Mouse (Mus musculus): Measurements from ENCODE around the gene Ppy. TPM values are rescaled to one million over a fixed set of nuclear protein-coding genes. Genes with fewer than 3 reads are reported as not detected.

The Ppy gene
- not detected in 2 replicates for polyA plus RNA-seq (2021; fragmentation: Nextera tagmentation)
- long read RNA-seq, experiment 1 = 0 reads
- long read RNA-seq, experiment 2 = 0 reads

GRCm38 (mm10) chr11:102101219-102101618 is at the start of gene Ppy:
TSS of gene Ppy (minus strand) at chr11:102101319.

GRCm38 (mm10) chr11:102145471-102146001 is 44.4 kb upstream of the Ppy start, which contains the start of gene Nags:
TSS of gene Nags (plus strand) at chr11:102145513.

GRCm38 (mm10) chr11:102107732-102108131 is 6.6 kb upstream of the Ppy start, which contains the start of gene Pyy:
TSS of gene Pyy (minus strand) at chr11:102107832.

GRCm38 (mm10) chr11:102087931-102088898 is 12.9 kb downstream of the Ppy start, which contains the start of gene Mpp2:
TSS of gene Mpp2 (minus strand) at chr11:102088515.

Other genes starting within 250 kb of the Ppy start
- 0.89 and 1.3 TPM in 2 replicates for gene Meox1, start 206.9 kb downstream of the Ppy start, polyA plus RNA-seq (2021; fragmentation: Nextera tagmentation)
- gene Sost, start 134.3 kb downstream of the Ppy start, polyA plus RNA-seq (2021; fragmentation: Nextera tagmentation) = 0.06 TPM in 1 of 2 replicates, not detected in the other
- not detected in 2 replicates for gene Cfap97d1, start 117.0 kb downstream of the Ppy start, polyA plus RNA-seq (2021; fragmentation: Nextera tagmentation)
- 144 and 214 TPM in 2 replicates for gene Dusp3, start 114.3 kb downstream of the Ppy start, polyA plus RNA-seq (2021; fragmentation: Nextera tagmentation)
- gene Mpp3, start 72.9 kb downstream of the Ppy start, polyA plus RNA-seq (2021; fragmentation: Nextera tagmentation) = 27.7 and 28.5 TPM in 2 replicates
- gene Cd300lg, start 59.8 kb downstream of the Ppy start, polyA plus RNA-seq (2021; fragmentation: Nextera tagmentation) = 0.13 and 0.15 TPM in 2 replicates
- gene Mpp2, start 12.8 kb downstream of the Ppy start, polyA plus RNA-seq (2021; fragmentation: Nextera tagmentation) = 29.7 and 35.5 TPM in 2 replicates
- not detected in 2 replicates for gene Pyy, start 6.5 kb upstream of the Ppy start, polyA plus RNA-seq (2021; fragmentation: Nextera tagmentation)
- gene Nags, start 44.2 kb upstream of the Ppy start, polyA plus RNA-seq (2021; fragmentation: Nextera tagmentation) = not detected in 2 replicates
- 47.2 and 48.5 TPM in 2 replicates for gene Tmem101, start 55.1 kb upstream of the Ppy start, polyA plus RNA-seq (2021; fragmentation: Nextera tagmentation)
- 107 and 134 TPM in 2 replicates for gene Lsm12, start 84.0 kb upstream of the Ppy start, polyA plus RNA-seq (2021; fragmentation: Nextera tagmentation)
- gene G6pc3, start 88.3 kb upstream of the Ppy start, polyA plus RNA-seq (2021; fragmentation: Nextera tagmentation) = 29.6 and 35.3 TPM in 2 replicates
- 47.2 and 53.7 TPM in 2 replicates for gene Hdac5, start 128.8 kb upstream of the Ppy start, polyA plus RNA-seq (2021; fragmentation: Nextera tagmentation)
- 0.78 and 0.94 TPM in 2 replicates for gene BC030867, start 147.6 kb upstream of the Ppy start, polyA plus RNA-seq (2021; fragmentation: Nextera tagmentation)
- gene Asb16, start 167.4 kb upstream of the Ppy start, polyA plus RNA-seq (2021; fragmentation: Nextera tagmentation) = 0.85 and 1.0 TPM in 2 replicates
- gene Tmub2, start 183.6 kb upstream of the Ppy start, polyA plus RNA-seq (2021; fragmentation: Nextera tagmentation) = 78.0 and 93.2 TPM in 2 replicates
- 7.8 and 8.8 TPM in 2 replicates for gene Atxn7l3, start 195.3 kb upstream of the Ppy start, polyA plus RNA-seq (2021; fragmentation: Nextera tagmentation)
- 40.1 and 42.9 TPM in 2 replicates for gene Ubtf, start 218.4 kb upstream of the Ppy start, polyA plus RNA-seq (2021; fragmentation: Nextera tagmentation)

Data from layer of hippocampus, adult 6 months (tissue).